Mouse (Mus musculus): Measurements from ENCODE around the gene 2310061N02Rik. TPM values are rescaled to one million over a fixed set of nuclear protein-coding genes. Genes with fewer than 3 reads are reported as not detected.

2310061N02Rik gene
- polyA plus RNA-seq, 1 experiment = not detected

- H3K27me3 ChIP-seq (ENCODE audit: control insufficient read depth, insufficient read depth, insufficient read length) = no peaks in the 10 kb centered on the region
Measured at GRCm38 (mm10) chr16:88681282-88681681, 26.5 kb downstream of the 2310061N02Rik start.

DNA sequence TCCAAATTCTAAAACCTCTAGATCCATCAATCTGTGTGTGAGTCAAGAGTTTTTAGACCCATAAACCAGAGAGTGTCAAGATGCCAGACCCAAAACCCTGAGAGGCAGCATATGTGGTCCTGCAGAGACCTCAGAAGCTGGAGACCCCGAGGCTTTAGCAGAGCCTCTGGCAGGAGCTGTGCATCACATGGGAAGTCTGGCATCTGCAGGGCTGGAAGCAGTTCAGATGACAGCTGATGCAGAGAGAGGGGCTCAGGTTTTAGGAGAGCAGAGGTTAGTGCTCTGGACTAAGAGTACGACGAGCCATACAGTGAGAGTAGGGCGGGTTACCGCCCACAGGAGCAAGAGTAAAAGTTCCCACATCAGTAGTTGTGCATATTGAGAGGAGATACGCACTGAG, 28.7 kb downstream of the 2310061N02Rik start:
- Histone ChIP-seq H3ac (ENCODE audit: control insufficient read depth, insufficient read length, low read depth) (no peak overlapping the region), H3K36me3 (ENCODE audit: control insufficient read depth, insufficient read depth) (no peaks in the 10 kb centered on the region)
- TF ChIP-seq FOSL1 (IDR thresholded peaks at IDR 0.05; ENCODE audit: insufficient read depth, low read length, poor library complexity, severe bottlenecking) (no peak), USF1 (IDR thresholded peaks at IDR 0.05; ENCODE audit: low read depth) (no peak), CEBPB (IDR thresholded peaks at IDR 0.05; ENCODE audit: low read depth) (no peak), CTCF (IDR thresholded peaks at IDR 0.05; ENCODE audit: control insufficient read depth, insufficient read depth, insufficient read length) (no peak), MAX (IDR thresholded peaks at IDR 0.05) (no peak), MYOG (IDR thresholded peaks at IDR 0.05; ENCODE audit: control insufficient read depth, extremely low read depth, insufficient read length) (no peak), MYOD1 (IDR thresholded peaks at IDR 0.05; ENCODE audit: control insufficient read depth, insufficient read length, low read depth) (no peak)

More at GRCm38 (mm10) chr16:88681282-88681681, 26.5 kb downstream of the 2310061N02Rik start:
- no peak for TF ChIP-seq USF1 (IDR thresholded peaks at IDR 0.05; ENCODE audit: low read depth)
- no peak for TF ChIP-seq MYOG (IDR thresholded peaks at IDR 0.05; ENCODE audit: control insufficient read depth, extremely low read depth, insufficient read length)
- TF ChIP-seq FOSL1 (IDR thresholded peaks at IDR 0.05; ENCODE audit: insufficient read depth, low read length, poor library complexity, severe bottlenecking) = no peak
- no peak for TF ChIP-seq CTCF (IDR thresholded peaks at IDR 0.05; ENCODE audit: control insufficient read depth, insufficient read depth, insufficient read length)
- no peak for TF ChIP-seq CEBPB (IDR thresholded peaks at IDR 0.05; ENCODE audit: low read depth)
- no peak for TF ChIP-seq MAX (IDR thresholded peaks at IDR 0.05)
- no peak for TF ChIP-seq MYOD1 (IDR thresholded peaks at IDR 0.05; ENCODE audit: control insufficient read depth, insufficient read length, low read depth)
- Histone ChIP-seq H3ac (ENCODE audit: control insufficient read depth, insufficient read length, low read depth) (no peak overlapping the region), H3K36me3 (ENCODE audit: control insufficient read depth, insufficient read depth) (no peaks in the 10 kb centered on the region), H3K79me3 (ENCODE audit: low read depth) (no peaks in the 10 kb centered on the region), H3K4me3 (ENCODE audit: insufficient read depth, poor library complexity, severe bottlenecking) (no peak overlapping the region), H3K79me2 (ENCODE audit: control insufficient read depth, insufficient read depth) (no peaks in the 10 kb centered on the region)

GRCm38 (mm10) chr16:88671571-88671970, 36.2 kb downstream of the 2310061N02Rik start, which contains the start of gene Krtap27-1:
Gene Krtap27-1, minus strand, starts transcription at chr16:88671671.
- Histone ChIP-seq H3K36me3 (ENCODE audit: control insufficient read depth, insufficient read depth) (no peaks in the 10 kb centered on the region), H3K79me2 (ENCODE audit: control insufficient read depth, insufficient read depth) (no peaks in the 10 kb centered on the region), H3K4me3 (ENCODE audit: insufficient read depth, poor library complexity, severe bottlenecking) (no peak within 1 kb of the TSS), H3ac (ENCODE audit: control insufficient read depth, insufficient read length, low read depth) (no peak within 1 kb of the TSS), H3K79me3 (ENCODE audit: low read depth) (no peaks in the 10 kb centered on the region), H3K27me3 (ENCODE audit: control insufficient read depth, insufficient read depth, insufficient read length) (no peaks in the 10 kb centered on the region)
- TF ChIP-seq MAX (IDR thresholded peaks at IDR 0.05) (no peak), MYOG (IDR thresholded peaks at IDR 0.05; ENCODE audit: control insufficient read depth, extremely low read depth, insufficient read length) (no peak), CEBPB (IDR thresholded peaks at IDR 0.05; ENCODE audit: low read depth) (no peak), CTCF (IDR thresholded peaks at IDR 0.05; ENCODE audit: control insufficient read depth, insufficient read depth, insufficient read length) (no peak), USF1 (IDR thresholded peaks at IDR 0.05; ENCODE audit: low read depth) (no peak), MYOD1 (IDR thresholded peaks at IDR 0.05; ENCODE audit: control insufficient read depth, insufficient read length, low read depth) (no peak), FOSL1 (IDR thresholded peaks at IDR 0.05; ENCODE audit: insufficient read depth, low read length, poor library complexity, severe bottlenecking) (no peak)

More for the DNA sequence above, 28.7 kb downstream of the 2310061N02Rik start:
- Histone ChIP-seq H3K79me3 (ENCODE audit: low read depth) (no peaks in the 10 kb centered on the region), H3K27me3 (ENCODE audit: control insufficient read depth, insufficient read depth, insufficient read length) (no peaks in the 10 kb centered on the region), H3K4me3 (ENCODE audit: insufficient read depth, poor library complexity, severe bottlenecking) (no peak overlapping the region), H3K79me2 (ENCODE audit: control insufficient read depth, insufficient read depth) (no peaks in the 10 kb centered on the region)

DNA sequence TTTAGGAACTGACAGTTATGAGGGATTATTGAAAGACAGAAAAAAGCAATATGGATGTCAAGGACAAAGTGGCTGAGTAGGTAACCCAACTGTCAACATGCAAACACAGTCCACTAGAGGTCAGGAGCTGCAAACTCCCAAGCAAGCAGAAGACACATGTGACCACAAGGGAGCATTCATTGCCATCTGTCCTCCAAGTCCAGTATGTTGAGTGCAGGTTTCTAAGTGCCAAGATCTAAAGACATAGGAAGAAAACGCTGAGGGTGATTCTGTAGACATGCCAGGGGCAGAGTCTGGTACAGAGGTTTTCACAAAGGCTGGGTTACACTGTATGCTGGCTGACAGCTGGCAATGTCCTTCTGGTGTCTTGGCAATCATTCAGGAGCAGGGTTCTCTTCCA, 50.3 kb downstream of the 2310061N02Rik start:
- Histone ChIP-seq H3K4me3 (ENCODE audit: insufficient read depth, poor library complexity, severe bottlenecking) (no peak overlapping the region), H3K27me3 (ENCODE audit: control insufficient read depth, insufficient read depth, insufficient read length) (no peaks in the 10 kb centered on the region), H3K79me3 (ENCODE audit: low read depth) (no peaks in the 10 kb centered on the region), H3ac (ENCODE audit: control insufficient read depth, insufficient read length, low read depth) (no peak overlapping the region), H3K79me2 (ENCODE audit: control insufficient read depth, insufficient read depth) (no peaks in the 10 kb centered on the region), H3K36me3 (ENCODE audit: control insufficient read depth, insufficient read depth) (no peaks in the 10 kb centered on the region)
- TF ChIP-seq CTCF (IDR thresholded peaks at IDR 0.05; ENCODE audit: control insufficient read depth, insufficient read depth, insufficient read length) = no peak
- TF ChIP-seq USF1 (IDR thresholded peaks at IDR 0.05; ENCODE audit: low read depth) = no peak
- no peak for TF ChIP-seq CEBPB (IDR thresholded peaks at IDR 0.05; ENCODE audit: low read depth)
- no peak for TF ChIP-seq MYOD1 (IDR thresholded peaks at IDR 0.05; ENCODE audit: control insufficient read depth, insufficient read length, low read depth)
- no peak for TF ChIP-seq MYOG (IDR thresholded peaks at IDR 0.05; ENCODE audit: control insufficient read depth, extremely low read depth, insufficient read length)
- no peak for TF ChIP-seq MAX (IDR thresholded peaks at IDR 0.05)
- no peak for TF ChIP-seq FOSL1 (IDR thresholded peaks at IDR 0.05; ENCODE audit: insufficient read depth, low read length, poor library complexity, severe bottlenecking)

Other genes with a start within 250 kb of the 2310061N02Rik start
- not detected for gene Cldn17, start 201.0 kb downstream of the 2310061N02Rik start, polyA plus RNA-seq (2012; fragmentation: generic; extraction: Trizol)
- not detected for gene Cldn8, start 144.8 kb downstream of the 2310061N02Rik start, polyA plus RNA-seq (2012; fragmentation: generic; extraction: Trizol)
- not detected for gene Krtap24-1, start 95.7 kb downstream of the 2310061N02Rik start, polyA plus RNA-seq (2012; fragmentation: generic; extraction: Trizol)
- gene 2310079G19Rik, start 80.3 kb downstream of the 2310061N02Rik start, polyA plus RNA-seq (2012; fragmentation: generic; extraction: Trizol) = not detected
- gene Krtap26-1, start 60.2 kb downstream of the 2310061N02Rik start, polyA plus RNA-seq (2012; fragmentation: generic; extraction: Trizol) = not detected
- not detected for gene Krtap27-1, start 36.3 kb downstream of the 2310061N02Rik start, polyA plus RNA-seq (2012; fragmentation: generic; extraction: Trizol)
- gene Krtap13-1, start 20.9 kb upstream of the 2310061N02Rik start, polyA plus RNA-seq (2012; fragmentation: generic; extraction: Trizol) = not detected
- gene Krtap13, start 43.7 kb upstream of the 2310061N02Rik start, polyA plus RNA-seq (2012; fragmentation: generic; extraction: Trizol) = not detected
- not detected for gene 2310034C09Rik, start 50.9 kb upstream of the 2310061N02Rik start, polyA plus RNA-seq (2012; fragmentation: generic; extraction: Trizol)
- not detected for gene 2310057N15Rik, start 66.2 kb upstream of the 2310061N02Rik start, polyA plus RNA-seq (2012; fragmentation: generic; extraction: Trizol)
- not detected for gene Gm5965, start 69.9 kb upstream of the 2310061N02Rik start, polyA plus RNA-seq (2012; fragmentation: generic; extraction: Trizol)
- not detected for gene Gm20741, start 104.3 kb upstream of the 2310061N02Rik start, polyA plus RNA-seq (2012; fragmentation: generic; extraction: Trizol)
- not detected for gene Krtap15, start 112.3 kb upstream of the 2310061N02Rik start, polyA plus RNA-seq (2012; fragmentation: generic; extraction: Trizol)
- gene Krtap14, start 118.2 kb upstream of the 2310061N02Rik start, polyA plus RNA-seq (2012; fragmentation: generic; extraction: Trizol) = not detected
- not detected for gene Krtap19-1, start 161.4 kb upstream of the 2310061N02Rik start, polyA plus RNA-seq (2012; fragmentation: generic; extraction: Trizol)
- gene Krtap19-2, start 166.3 kb upstream of the 2310061N02Rik start, polyA plus RNA-seq (2012; fragmentation: generic; extraction: Trizol) = not detected
- gene Krtap19-3, start 170.1 kb upstream of the 2310061N02Rik start, polyA plus RNA-seq (2012; fragmentation: generic; extraction: Trizol) = not detected
- not detected for gene Krtap19-4, start 177.1 kb upstream of the 2310061N02Rik start, polyA plus RNA-seq (2012; fragmentation: generic; extraction: Trizol)
- not detected for gene Krtap19-5, start 188.5 kb upstream of the 2310061N02Rik start, polyA plus RNA-seq (2012; fragmentation: generic; extraction: Trizol)
- not detected for gene Krtap19-9b, start 224.3 kb upstream of the 2310061N02Rik start, polyA plus RNA-seq (2012; fragmentation: generic; extraction: Trizol)